Mouse (Mus musculus) liver, embryonic 14.5 days (tissue): ENCODE data around the gene Cnnm2.

Source experiments
- CTCF ChIP-seq: IDR thresholded peaks from 2 replicates; pipeline ENCODE4 v1.5.1; 2016; ENCODE audit warnings: antibody characterized with exemption, low read depth, control low read depth
- EP300 ChIP-seq: IDR thresholded peaks from 2 replicates; pipeline ENCODE4 v1.6.1; 2016; ENCODE audit warnings: antibody characterized with exemption, low read depth

- no peak for TF ChIP-seq CTCF
- TF ChIP-seq EP300, result no peak
Observed at GRCm38 (mm10) chr19:46885365-46885764, 124.0 kb downstream of the Cnnm2 start.
